ENCODE assay signal across 22 mouse cellular contexts in the genomic region with DNA sequence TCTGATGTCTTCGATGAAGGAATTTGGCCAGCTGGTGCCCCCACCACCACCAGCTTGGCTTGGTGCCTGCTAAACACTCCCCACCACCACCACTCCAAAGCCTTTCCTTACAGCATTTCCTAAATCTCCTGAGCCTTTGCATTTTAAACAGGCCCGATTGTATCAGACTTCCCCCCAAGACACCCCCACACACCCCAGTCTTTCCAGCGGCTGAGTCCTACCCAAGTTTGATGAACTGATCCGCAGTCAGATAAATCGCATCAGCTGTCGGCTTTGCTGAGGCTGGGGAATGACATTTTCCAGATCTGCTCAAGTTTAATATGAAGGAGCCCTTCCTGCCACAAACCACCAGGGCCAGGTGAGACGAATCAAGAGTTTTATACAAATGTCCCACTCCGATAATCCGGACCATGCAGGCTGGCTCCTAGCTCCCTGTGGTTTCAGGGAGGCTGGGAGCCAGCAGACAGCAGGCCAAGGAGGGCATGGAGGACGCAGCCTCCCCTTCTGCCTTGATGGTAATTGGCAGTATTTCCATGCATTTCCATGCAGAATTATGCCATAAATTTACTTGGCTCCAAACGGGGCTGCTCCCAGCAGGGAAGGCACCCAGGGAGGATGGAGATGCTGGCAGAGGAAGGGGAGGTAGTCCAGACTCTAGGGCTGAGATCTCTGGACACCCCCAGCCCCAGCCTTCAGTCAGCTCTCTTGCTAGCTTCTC.
DNase-seq lines count a peak whose midpoint lies in the region; ATAC-seq and TF ChIP-seq lines count a peak whose summit lies in the region.
"Had no signal": no experiment of that assay in that cellular context is flagged by ENCODE, and none has a peak within 500 bp of the region (broad histone marks: within the 10 kb centered on the region; RNA-seq: fewer than 3 reads in every experiment).

No protein-coding gene starts in this region.

- H3K4me1 ChIP-seq in hindbrain, embryonic 13.5 days (replicated peaks): peaks cover 43% of the 10 kb centered on the region
- H3K4me1 ChIP-seq in hindbrain, embryonic 12.5 days: peaks cover 37% of the 10 kb centered on the region
- peaks cover 14% of the 10 kb centered on the region; the same call in 1 of the 2 replicates for H3K4me1 ChIP-seq in embryonic facial prominence, embryonic 14.5 days (ENCODE audit: control insufficient read depth, insufficient read depth, low read length)
- H3K4me1 ChIP-seq in midbrain, embryonic 14.5 days (ENCODE audit: control insufficient read depth, insufficient read depth, low read length): peaks cover 29% of the 10 kb centered on the region
- H3K4me1 ChIP-seq: lung, embryonic 15.5 days had no signal

- H3K9ac ChIP-seq in hindbrain, embryonic 13.5 days: no peak overlapping the region
- H3K9ac ChIP-seq in hindbrain, embryonic 12.5 days: no peak overlapping the region
- H3K9ac ChIP-seq in embryonic facial prominence, embryonic 14.5 days (ENCODE audit: low read depth, low read length): no peak overlapping the region
- no peak overlapping the region for H3K9ac ChIP-seq in midbrain, embryonic 14.5 days (replicated peaks; ENCODE audit: low read length)
- H3K9ac ChIP-seq: heart, embryonic 13.5 days; limb, embryonic 12.5 days; liver, embryonic 14.5 days; lung, embryonic 15.5 days had no signal

- ATAC-seq in hindbrain, embryonic 13.5 days (ENCODE audit: low FRiP score): no peak
- no peak for ATAC-seq in hindbrain, embryonic 12.5 days (ENCODE audit: low FRiP score)
- ATAC-seq in embryonic facial prominence, embryonic 14.5 days (ENCODE audit: low read depth): peak; percentile 74; the same call in 1 of the 2 replicates
- no peak for ATAC-seq in midbrain, embryonic 14.5 days (ENCODE audit: low FRiP score, low TSS enrichment)

- H3K4me2 ChIP-seq in hindbrain, embryonic 13.5 days: no peak overlapping the region
- H3K4me2 ChIP-seq in hindbrain, embryonic 12.5 days (replicated peaks): no peak overlapping the region
- no peak overlapping the region for H3K4me2 ChIP-seq in embryonic facial prominence, embryonic 14.5 days (ENCODE audit: low read depth, low read length)
- no peak overlapping the region for H3K4me2 ChIP-seq in midbrain, embryonic 14.5 days (ENCODE audit: low read length)
- H3K4me2 ChIP-seq: heart, embryonic 13.5 days; limb, embryonic 12.5 days; lung, embryonic 15.5 days had no signal

- H3K36me3 ChIP-seq in hindbrain, embryonic 13.5 days: no peaks in the 10 kb centered on the region
- no peaks in the 10 kb centered on the region for H3K36me3 ChIP-seq in hindbrain, embryonic 12.5 days
- no peaks in the 10 kb centered on the region for H3K36me3 ChIP-seq in embryonic facial prominence, embryonic 14.5 days (ENCODE audit: control insufficient read depth, insufficient read depth, low read length)
- no peaks in the 10 kb centered on the region for H3K36me3 ChIP-seq in midbrain, embryonic 14.5 days (ENCODE audit: control insufficient read depth, insufficient read depth, low read length)
- H3K36me3 ChIP-seq: heart, embryonic 13.5 days; limb, embryonic 12.5 days; lung, embryonic 15.5 days had no signal

- 0 out of 2 replicates have a peak, but pooled peaks cover 3% of the 10 kb centered on the region for H3K27me3 ChIP-seq in hindbrain, embryonic 13.5 days
- H3K27me3 ChIP-seq in hindbrain, embryonic 12.5 days: no peaks in the 10 kb centered on the region
- H3K27me3 ChIP-seq in embryonic facial prominence, embryonic 14.5 days (replicated peaks; ENCODE audit: control insufficient read depth, insufficient read depth, low read length): 0 out of 2 replicates have a peak, but pooled peaks cover 4% of the 10 kb centered on the region
- H3K27me3 ChIP-seq in midbrain, embryonic 14.5 days (ENCODE audit: control insufficient read depth, insufficient read depth, low read length): no peaks in the 10 kb centered on the region
- H3K27me3 ChIP-seq: heart, embryonic 13.5 days; lung, embryonic 15.5 days had no signal

- 0 out of 2 replicates have a peak overlapping the region, but pooled peaks have one; percentile 41 for H3K27ac ChIP-seq in hindbrain, embryonic 13.5 days
- no peak overlapping the region for H3K27ac ChIP-seq in hindbrain, embryonic 12.5 days
- no peak overlapping the region for H3K27ac ChIP-seq in embryonic facial prominence, embryonic 14.5 days (replicated peaks; ENCODE audit: low read depth, low read length)
- peak overlapping the region; percentile 46; the same call in 1 of the 2 replicates for H3K27ac ChIP-seq in midbrain, embryonic 14.5 days (replicated peaks; ENCODE audit: low read depth, low read length)
- H3K27ac ChIP-seq: heart, embryonic 13.5 days; limb, embryonic 12.5 days; liver, embryonic 14.5 days; lung, embryonic 15.5 days had no signal

- no peak overlapping the region for H3K4me3 ChIP-seq in hindbrain, embryonic 13.5 days
- H3K4me3 ChIP-seq in hindbrain, embryonic 12.5 days: no peak overlapping the region
- no peak overlapping the region for H3K4me3 ChIP-seq in embryonic facial prominence, embryonic 14.5 days (ENCODE audit: low read depth, low read length)
- no peak overlapping the region for H3K4me3 ChIP-seq in midbrain, embryonic 14.5 days (replicated peaks; ENCODE audit: low read depth, low read length)
- H3K4me3 ChIP-seq: erythroblast, embryonic 14.5 days; heart, embryonic 13.5 days; limb, embryonic 12.5 days; lung, embryonic 15.5 days had no signal

- peak; percentile 64 for DNase-seq in brain, embryonic 14.5 days (ENCODE audit: low read depth)
- peak; percentile 73 for DNase-seq in embryonic facial prominence, embryonic 14.5 days (ENCODE audit: low spot score)
- DNase-seq in midbrain, embryonic 14.5 days: peak; percentile 51
- DNase-seq in urinary bladder, postnatal 10 days (ENCODE audit: low spot score): no peak
- no peak for DNase-seq in thymus, postnatal 25 days
- DNase-seq: cerebellum, adult 9-11 months; gastrocnemius, postnatal 10 days; heart, adult 18-20 months; heart, postnatal 4 days; kidney, adult 18-20 months; kidney, postnatal 10 days; lung, postnatal 4 days; right cerebral cortex, postnatal 14 days; spleen, adult 18-20 months; thymus, adult 18-20 months had no signal

- 63% methylated on average over 11 of the region's 11 CpGs for WGBS in hindbrain, embryonic 13.5 days
- 64% methylated on average over 11 of the region's 11 CpGs for WGBS in hindbrain, embryonic 12.5 days
- WGBS in embryonic facial prominence, embryonic 14.5 days: 37% methylated on average over 11 of the region's 11 CpGs
- WGBS in midbrain, embryonic 14.5 days: 30% methylated on average over 11 of the region's 11 CpGs

- no peaks in the 10 kb centered on the region for H3K9me3 ChIP-seq in hindbrain, embryonic 13.5 days
- no peaks in the 10 kb centered on the region for H3K9me3 ChIP-seq in hindbrain, embryonic 12.5 days (replicated peaks)
- H3K9me3 ChIP-seq in embryonic facial prominence, embryonic 14.5 days (ENCODE audit: control insufficient read depth, low read length): no peaks in the 10 kb centered on the region
- H3K9me3 ChIP-seq in midbrain, embryonic 14.5 days (ENCODE audit: control insufficient read depth, low read length): no peaks in the 10 kb centered on the region
- H3K9me3 ChIP-seq: heart, embryonic 13.5 days; limb, embryonic 12.5 days; lung, embryonic 15.5 days had no signal

- no peak for TF ChIP-seq CTCF in brain, embryonic 14.5 days (IDR thresholded peaks at IDR 0.05; ENCODE audit: borderline replicate concordance, extremely low read depth, insufficient read depth, insufficient read length)

- TF ChIP-seq POLR2A in brain, embryonic 14.5 days (IDR thresholded peaks at IDR 0.05; ENCODE audit: borderline replicate concordance, extremely low read depth, insufficient read depth, insufficient read length, poor library complexity, severe bottlenecking): no peak

Comparison
In these comparisons a context has a peak if more than half of its experiments do, and no peak if none do; other contexts are left out.
1. H3K27ac ChIP-seq: peak in hindbrain, embryonic 13.5 days (single experiment) and midbrain, embryonic 14.5 days (single experiment); none in hindbrain, embryonic 12.5 days (single experiment) and embryonic facial prominence, embryonic 14.5 days (single experiment).
2. DNase-seq: peak in brain, embryonic 14.5 days (single experiment), embryonic facial prominence, embryonic 14.5 days (single experiment) and midbrain, embryonic 14.5 days (single experiment); none in urinary bladder, postnatal 10 days (single experiment) and thymus, postnatal 25 days (single experiment).